Mouse (Mus musculus) cerebellum, postnatal 36 days (tissue): ENCODE measurements around the gene Gm20388.

Experiments
- DNase-seq, 2 experiments: peaks; one replicate each; pipeline ENCODE4 v3.0.0; 2021 to 2022; ENCODE audit warnings: mixed read lengths in 2 of 2

Gene Gm20388

GRCm38 (mm10) chr8:122460524-122461472 is 2550.2 kb downstream of the Gm20388 start, which contains the start of gene Snai3:
Gene Snai3 (minus strand): TSS chr8:122460733.
- peak; percentile 60 to 70 for DNase-seq

GRCm38 (mm10) chr8:122461473-122462148 is 2551.0 kb downstream of the Gm20388 start:
- no peak for DNase-seq

GRCm38 (mm10) chr8:122462510-122462909 is 2551.9 kb downstream of the Gm20388 start:
- no peak for DNase-seq

GRCm38 (mm10) chr8:122463651-122464640 is 2553.3 kb downstream of the Gm20388 start:
- DNase-seq, result no peak

- DNase-seq, result no peak
These were observed 2554.3 kb downstream of the Gm20388 start for GRCm38 (mm10) chr8:122464985-122465384.

GRCm38 (mm10) chr8:122467816-122468215 is 2557.2 kb downstream of the Gm20388 start:
- DNase-seq, result no peak

GRCm38 (mm10) chr8:122469407-122469806 is 2558.8 kb downstream of the Gm20388 start:
- no peak for DNase-seq

GRCm38 (mm10) chr8:122469965-122470364 is 2559.3 kb downstream of the Gm20388 start:
- DNase-seq, result no peak

- DNase-seq, result no peak
These were observed 2560.1 kb downstream of the Gm20388 start for GRCm38 (mm10) chr8:122470691-122471090.

- no peak for DNase-seq
These were observed 2563.3 kb downstream of the Gm20388 start for GRCm38 (mm10) chr8:122473911-122474421.

- peak; percentile 34 to 38 for DNase-seq
These were observed 2564.4 kb downstream of the Gm20388 start for GRCm38 (mm10) chr8:122474951-122475560.

- peak; percentile 89 to 94 for DNase-seq
These were observed 2565.1 kb downstream of the Gm20388 start, which contains the start of the genes Rnf166 and Ctu2 for GRCm38 (mm10) chr8:122475580-122476320. Gene Rnf166 (minus strand): TSS chr8:122476064. Gene Ctu2 (plus strand): TSS chr8:122476143.

GRCm38 (mm10) chr8:122482448-122482847 is 2571.8 kb downstream of the Gm20388 start:
- DNase-seq, result no peak

- DNase-seq, result no peak
These were observed 2573.2 kb downstream of the Gm20388 start for GRCm38 (mm10) chr8:122483877-122484276.

- no peak for DNase-seq
These were observed 2574.2 kb downstream of the Gm20388 start for GRCm38 (mm10) chr8:122484831-122485230.

- no peak for DNase-seq
These were observed 2577.7 kb downstream of the Gm20388 start for GRCm38 (mm10) chr8:122488387-122488786.

- DNase-seq, result no peak
These were observed 2586.5 kb downstream of the Gm20388 start for GRCm38 (mm10) chr8:122497016-122497734.

- DNase-seq, result no peak
These were observed 2587.3 kb downstream of the Gm20388 start for GRCm38 (mm10) chr8:122497912-122498311.

- DNase-seq, result peak; percentile 78 to 84
These were observed 2590.2 kb downstream of the Gm20388 start for GRCm38 (mm10) chr8:122500856-122501255.

GRCm38 (mm10) chr8:122511552-122511951 is 2600.9 kb downstream of the Gm20388 start:
- DNase-seq, result no peak
